Mouse (Mus musculus) MEL (cell line): ENCODE data around the gene Slf1.

ENCODE experiments used
- CHD1 ChIP-seq: IDR thresholded peaks from 2 replicates; pipeline ENCODE4 v1.6.1; 2012; ENCODE audit warnings: low read depth, mild to moderate bottlenecking, inconsistent platforms, low read length, improper control_type of control experiment
- CTCF ChIP-seq, 3 experiments: IDR thresholded peaks in 2 of 3; conservative IDR thresholded peaks in 1 of 3; 2 replicates each; pipeline ENCODE4 v1.5.1; 2011 to 2012; ENCODE audit warnings: low read length in 3 of 3, low read depth in 2 of 3, mild to moderate bottlenecking in 2 of 3, improper control_type of control experiment in 1 of 3, inconsistent platforms in 1 of 3, mixed read lengths in 1 of 3, moderate library complexity in 1 of 3; ENCODE audit not compliant: control insufficient read depth in 1 of 3, insufficient read depth in 1 of 3, poor library complexity in 1 of 3, severe bottlenecking in 1 of 3
- GATA1 ChIP-seq: IDR thresholded peaks from 2 replicates; pipeline ENCODE4 v1.6.1; 2011; ENCODE audit warnings: low read depth, low read length, improper control_type of control experiment
- KAT2A ChIP-seq: conservative IDR thresholded peaks from 2 replicates; pipeline ENCODE4 v1.6.1; 2012; ENCODE audit warnings: low read depth, low read length, improper control_type of control experiment, inconsistent platforms
- POLR2A ChIP-seq, 2 experiments: IDR thresholded peaks; 2 replicates each; pipeline ENCODE4 v1.6.1; 2011 to 2012; ENCODE audit warnings: low read length in 2 of 2, mild to moderate bottlenecking in 2 of 2, control low read depth in 1 of 2, improper control_type of control experiment in 1 of 2, low read depth in 1 of 2, moderate library complexity in 1 of 2; ENCODE audit not compliant: control insufficient read depth in 1 of 2, insufficient read depth in 1 of 2, poor library complexity in 1 of 2
- RCOR1 ChIP-seq: IDR thresholded peaks from 2 replicates; pipeline ENCODE4 v1.6.1; 2012; ENCODE audit warnings: low read depth, mild to moderate bottlenecking, inconsistent platforms, low read length, improper control_type of control experiment

GRCm38 (mm10) chr13:77140890-77141289 lies 5.6 kb upstream of the Slf1 start:
- TF ChIP-seq CHD1 (no peak), CTCF (IDR thresholded peaks at IDR 0.05 in 2 of 3, conservative IDR thresholded peaks at IDR 0.05 in 1 of 3; ENCODE audit: control insufficient read depth in 1 of 3, insufficient read depth in 1 of 3, low read depth in 2 of 3, low read length in 3 of 3, poor library complexity in 1 of 3, severe bottlenecking in 1 of 3) (no peak), GATA1 (no peak), KAT2A (no peak), RCOR1 (no peak), POLR2A (IDR thresholded peaks at IDR 0.05; ENCODE audit: control insufficient read depth in 1 of 2, insufficient read depth in 1 of 2, low read depth in 1 of 2, low read length in 2 of 2, poor library complexity in 1 of 2) (no peak)
